Mouse (Mus musculus) limb, embryonic 12.5 days (tissue): ENCODE data around the gene Il5. TPM values are rescaled to one million over a fixed set of nuclear protein-coding genes. Genes with fewer than 3 reads are reported as not detected.

Source experiments
- ATAC-seq: fragments of 200-750 bp; cut with Nextera tagmentation; 2 replicates; pipeline ENCODE4 v1.8.0; 2017; ENCODE audit warnings: low read depth, moderate TSS enrichment; ENCODE audit not compliant: insufficient number of reproducible peaks, insufficient read depth, low FRiP score, low TSS enrichment
- H3K27ac ChIP-seq: fragments of 300-500 bp; sonication (generic); 2 replicates; pipeline ENCODE4 v1.5.1; 2016; ENCODE audit warnings: mild to moderate bottlenecking, moderate library complexity
- H3K27me3 ChIP-seq: fragments of 300-500 bp; sonication (generic); 2 replicates; pipeline ENCODE4 v1.6.1; 2016; ENCODE audit warnings: mild to moderate bottlenecking, moderate library complexity
- H3K36me3 ChIP-seq: fragments of 300-500 bp; sonication (generic); 2 replicates; pipeline ENCODE4 v1.6.1; 2016; ENCODE audit warnings: mild to moderate bottlenecking, moderate library complexity
- H3K4me1 ChIP-seq: fragments of 300-500 bp; sonication (generic); replicated peaks from 2 replicates; pipeline ENCODE4 v1.6.1; 2016
- H3K4me2 ChIP-seq: fragments of 300-500 bp; sonication (generic); 2 replicates; pipeline ENCODE4 v1.6.1; 2016; ENCODE audit warnings: mild to moderate bottlenecking, moderate library complexity
- H3K4me3 ChIP-seq: fragments of 300-500 bp; sonication (generic); replicated peaks from 2 replicates; pipeline ENCODE4 v1.5.1; 2016; ENCODE audit warnings: mild to moderate bottlenecking
- H3K9ac ChIP-seq: fragments of 300-500 bp; sonication (generic); replicated peaks from 2 replicates; pipeline ENCODE4 v1.6.1; 2016; ENCODE audit warnings: mild to moderate bottlenecking, moderate library complexity
- H3K9me3 ChIP-seq: fragments of 300-500 bp; sonication (generic); 2 replicates; pipeline ENCODE4 v1.6.1; 2016; ENCODE audit warnings: mild to moderate bottlenecking, moderate library complexity
- WGBS: fragments of 180-500 bp; shearing (Covaris S2); methylation state at CpG from one replicate; pipeline ENCODE4 v1.1.7; 2016; 5-methylcytosine and 5-hydroxymethylcytosine counted together
- microRNA-seq: library from miRNA; unstranded; fragments of <30 nt; microRNA quantifications from one replicate; pipeline ENCODE4, GENCODE M21; 2017
- polyA plus RNA-seq: library from polyadenylated mRNA; unstranded; fragments of >200 nt; fragmentation: Nextera tagmentation; extraction: Ambion mirVana; gene quantifications from 2 replicates; pipeline ENCODE4 v1.2.1, GENCODE M21; 2016

Il5 gene
- polyA plus RNA-seq, 1 experiment from 2014 or later = not detected

- Histone ChIP-seq H3K4me2 (no peak overlapping the region), H3K4me1 (peaks cover 12% of the 10 kb centered on the region), H3K27me3 (peaks cover 16% of the 10 kb centered on the region; the same call in 1 of the 2 replicates), H3K9me3 (no peaks in the 10 kb centered on the region), H3K4me3 (no peak overlapping the region), H3K27ac (no peak overlapping the region), H3K36me3 (peaks cover 39% of the 10 kb centered on the region), H3K9ac (no peak overlapping the region)
- 78% methylated on average over 9 of the region's 9 CpGs for WGBS
- ATAC-seq = no peak
These were observed 51.9 kb downstream of the Il5 start for GRCm38 (mm10) chr11:53772536-53772935.

- Histone ChIP-seq H3K36me3 (peaks cover 44% of the 10 kb centered on the region), H3K27me3 (peaks cover 15% of the 10 kb centered on the region; the same call in 1 of the 2 replicates), H3K4me2 (no peak within 1 kb of the TSS), H3K4me3 (no peak within 1 kb of the TSS), H3K27ac (no peak within 1 kb of the TSS), H3K9ac (no peak within 1 kb of the TSS), H3K9me3 (no peaks in the 10 kb centered on the region), H3K4me1 (peaks cover 12% of the 10 kb centered on the region)
- 85% methylated on average over 5 of the region's 5 CpGs for WGBS
- no peak for ATAC-seq
These were observed 52.5 kb downstream of the Il5 start, which contains the start of gene Gm17334 for GRCm38 (mm10) chr11:53773087-53773486. Gene Gm17334, minus strand, starts transcription at chr11:53773187.

- H3K4me3 ChIP-seq = no peak overlapping the region
- no peak overlapping the region for H3K9ac ChIP-seq
- peaks cover 10% of the 10 kb centered on the region; the same call in 1 of the 2 replicates for H3K27me3 ChIP-seq
- ATAC-seq = no peak
- H3K4me2 ChIP-seq = no peak overlapping the region
- H3K4me1 ChIP-seq = peaks cover 12% of the 10 kb centered on the region
- no peaks in the 10 kb centered on the region for H3K9me3 ChIP-seq
- WGBS = 92% methylated on average over 16 of the region's 16 CpGs
- H3K36me3 ChIP-seq = peaks cover 45% of the 10 kb centered on the region
- no peak overlapping the region for H3K27ac ChIP-seq
These were observed 53.2 kb downstream of the Il5 start for GRCm38 (mm10) chr11:53773641-53774360.

Small RNAs within 50 kb of the gene (microRNA-seq; reads per million reads assigned to microRNA genes)
- gene Mir7671 = not detected

Other genes with a start within 250 kb of the Il5 start
- gene Gm9945, start 240.6 kb upstream of the Il5 start, polyA plus RNA-seq = not detected in 2 replicates
- 0.24 and 0.32 TPM in 2 replicates for gene Sowaha, start 240.5 kb upstream of the Il5 start, polyA plus RNA-seq
- 36.7 and 41.8 TPM in 2 replicates for gene Sept8, start 201.5 kb upstream of the Il5 start, polyA plus RNA-seq
- gene Kif3a, start 153.4 kb upstream of the Il5 start, polyA plus RNA-seq = 80.7 and 84.6 TPM in 2 replicates
- gene Il4, start 102.1 kb upstream of the Il5 start, polyA plus RNA-seq = 2.0 and 2.6 TPM in 2 replicates
- not detected in 2 replicates for gene Il13, start 86.1 kb upstream of the Il5 start, polyA plus RNA-seq
- 30.1 and 30.5 TPM in 2 replicates for gene Rad50, start 13.5 kb upstream of the Il5 start, polyA plus RNA-seq
- 8.4 and 8.5 TPM in 2 replicates for gene Irf1, start 49.2 kb downstream of the Il5 start, polyA plus RNA-seq
- gene Gm17334, start 52.4 kb downstream of the Il5 start, polyA plus RNA-seq = 0.31 TPM in 1 of 2 replicates, not detected in the other
- gene Gm12216, start 138.5 kb downstream of the Il5 start, polyA plus RNA-seq = 0.65 TPM in 1 of 2 replicates, not detected in the other
- 6.4 and 6.7 TPM in 2 replicates for gene Slc22a5, start 170.9 kb downstream of the Il5 start, polyA plus RNA-seq